Mouse (Mus musculus): ENCODE measurements around the gene Ell2. TPM values are rescaled to one million over a fixed set of nuclear protein-coding genes. Genes with fewer than 3 reads are reported as not detected.

The Ell2 gene
- polyA plus RNA-seq, 1 experiment: 5.1 TPM

DNA sequence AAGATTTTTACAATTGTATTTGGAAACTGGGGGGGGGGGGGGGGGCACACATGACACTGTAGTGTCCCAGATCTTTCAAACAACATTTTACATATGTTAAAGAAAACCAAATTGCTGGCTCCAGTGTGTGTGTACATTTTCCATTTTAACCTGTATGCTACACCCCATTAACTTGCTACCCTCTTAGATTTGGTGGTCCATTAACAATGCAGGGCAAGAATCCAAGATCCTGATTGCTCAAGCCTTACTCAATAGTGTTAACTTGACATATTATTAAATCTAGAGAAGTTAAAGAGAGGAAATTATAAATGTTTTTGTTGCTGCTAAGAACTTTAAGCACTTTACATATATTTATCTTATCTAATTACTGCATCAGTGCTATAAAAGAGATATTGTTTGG, 24.2 kb downstream of the Ell2 start:
- TF ChIP-seq REST (IDR thresholded peaks at IDR 0.05; ENCODE audit: insufficient read depth, insufficient read length) (no peak), CEBPB (IDR thresholded peaks at IDR 0.05; ENCODE audit: insufficient read depth, poor library complexity, severe bottlenecking) (no peak), POLR2A (IDR thresholded peaks at IDR 0.05; ENCODE audit: insufficient read length, low read depth) (no peak), E2F4 (IDR thresholded peaks at IDR 0.05; ENCODE audit: insufficient read depth) (no peak), MAX (IDR thresholded peaks at IDR 0.05; ENCODE audit: low read depth) (no peak), MYOD1 (IDR thresholded peaks at IDR 0.05; ENCODE audit: control insufficient read depth in 1 of 3, insufficient read length in 2 of 3, low read depth in 2 of 3) (no peak), TCF12 (IDR thresholded peaks at IDR 0.05; ENCODE audit: insufficient read depth, poor library complexity, severe bottlenecking) (no peak), TCF3 (IDR thresholded peaks at IDR 0.05; ENCODE audit: insufficient read length, low read depth) (no peak), USF1 (IDR thresholded peaks at IDR 0.05; ENCODE audit: low read depth) (no peak), POLR2AphosphoS2 (IDR thresholded peaks at IDR 0.05; ENCODE audit: insufficient read length, low read depth) (no peak), SRF (IDR thresholded peaks at IDR 0.05; ENCODE audit: control insufficient read depth, insufficient read length, low read depth) (no peak)
- H3K27me3 ChIP-seq (ENCODE audit: control insufficient read depth, insufficient read depth, insufficient read length): no peaks in the 10 kb centered on the region
- no peak overlapping the region for H3ac ChIP-seq (ENCODE audit: control insufficient read depth, insufficient read length)
- H3K4me3 ChIP-seq: no peak overlapping the region
- no peaks in the 10 kb centered on the region for H3K79me2 ChIP-seq (ENCODE audit: control insufficient read depth, insufficient read depth)
- no peaks in the 10 kb centered on the region for H3K36me3 ChIP-seq (ENCODE audit: control insufficient read depth, insufficient read depth)
- H3K4me2 ChIP-seq (ENCODE audit: low read depth): no peak overlapping the region

DNA sequence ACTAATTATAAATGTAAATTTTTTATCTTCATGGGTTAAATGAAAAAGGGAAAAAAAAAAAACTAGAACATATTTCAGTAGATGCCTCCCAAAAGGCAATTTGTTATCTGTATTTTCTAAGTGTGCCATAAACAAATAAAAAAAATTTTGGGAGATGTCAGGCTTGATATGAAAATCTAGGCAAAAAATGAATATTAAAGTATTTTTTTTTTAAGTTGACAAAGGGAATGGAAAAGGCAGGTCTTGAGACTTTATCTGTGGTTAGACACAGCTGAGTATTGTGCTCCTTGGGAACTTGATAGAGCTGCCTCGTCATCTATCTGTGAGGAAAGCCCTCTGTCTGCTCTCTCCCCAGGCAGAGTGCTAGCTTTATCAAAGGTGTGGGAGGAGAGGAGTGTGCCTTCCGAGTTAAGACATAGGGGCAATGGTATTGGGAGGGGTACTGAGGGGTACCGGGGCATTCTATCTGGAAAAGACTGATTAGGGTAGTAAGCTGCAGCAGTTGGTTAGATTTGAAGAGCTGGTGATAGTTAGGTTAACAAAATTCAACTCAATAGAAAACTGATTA, 27.1 kb downstream of the Ell2 start:
- Histone ChIP-seq H3ac (ENCODE audit: control insufficient read depth, insufficient read length) (no peak overlapping the region), H3K4me2 (ENCODE audit: low read depth) (no peak overlapping the region), H3K79me2 (ENCODE audit: control insufficient read depth, insufficient read depth) (peaks cover 9% of the 10 kb centered on the region), H3K4me3 (no peak overlapping the region), H3K27me3 (ENCODE audit: control insufficient read depth, insufficient read depth, insufficient read length) (no peaks in the 10 kb centered on the region), H3K36me3 (ENCODE audit: control insufficient read depth, insufficient read depth) (no peaks in the 10 kb centered on the region)
- TF ChIP-seq SRF (IDR thresholded peaks at IDR 0.05; ENCODE audit: control insufficient read depth, insufficient read length, low read depth): no peak
- no peak for TF ChIP-seq USF1 (IDR thresholded peaks at IDR 0.05; ENCODE audit: low read depth)

DNA sequence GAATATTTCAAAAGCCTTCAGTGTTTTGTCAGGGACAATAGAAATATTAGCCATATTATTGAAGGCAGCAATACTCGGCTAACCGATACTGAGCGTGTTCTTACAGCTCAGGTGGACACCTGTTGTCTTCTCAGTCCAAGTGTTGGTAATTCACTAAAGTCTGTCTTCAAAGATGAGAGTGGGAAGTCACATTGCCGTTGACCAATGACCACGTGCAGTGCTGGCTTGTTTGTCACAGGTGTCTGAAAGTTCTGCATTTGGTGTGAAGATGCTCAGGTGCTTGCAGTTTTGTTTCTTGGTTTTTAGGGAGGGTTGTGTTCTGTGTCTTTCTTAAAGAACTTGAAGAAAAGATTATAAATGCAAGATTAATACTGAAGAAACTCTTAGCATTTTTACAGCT, 27.7 kb downstream of the Ell2 start:
- Histone ChIP-seq H3K36me3 (ENCODE audit: control insufficient read depth, insufficient read depth) (no peaks in the 10 kb centered on the region), H3K79me2 (ENCODE audit: control insufficient read depth, insufficient read depth) (peaks cover 12% of the 10 kb centered on the region), H3K4me3 (no peak overlapping the region), H3ac (ENCODE audit: control insufficient read depth, insufficient read length) (no peak overlapping the region), H3K27me3 (ENCODE audit: control insufficient read depth, insufficient read depth, insufficient read length) (no peaks in the 10 kb centered on the region), H3K4me2 (ENCODE audit: low read depth) (no peak overlapping the region)
- TF ChIP-seq MAX (IDR thresholded peaks at IDR 0.05; ENCODE audit: low read depth) (no peak), CEBPB (IDR thresholded peaks at IDR 0.05; ENCODE audit: insufficient read depth, poor library complexity, severe bottlenecking) (no peak), POLR2A (IDR thresholded peaks at IDR 0.05; ENCODE audit: insufficient read length, low read depth) (no peak), REST (IDR thresholded peaks at IDR 0.05; ENCODE audit: insufficient read depth, insufficient read length) (no peak)

DNA sequence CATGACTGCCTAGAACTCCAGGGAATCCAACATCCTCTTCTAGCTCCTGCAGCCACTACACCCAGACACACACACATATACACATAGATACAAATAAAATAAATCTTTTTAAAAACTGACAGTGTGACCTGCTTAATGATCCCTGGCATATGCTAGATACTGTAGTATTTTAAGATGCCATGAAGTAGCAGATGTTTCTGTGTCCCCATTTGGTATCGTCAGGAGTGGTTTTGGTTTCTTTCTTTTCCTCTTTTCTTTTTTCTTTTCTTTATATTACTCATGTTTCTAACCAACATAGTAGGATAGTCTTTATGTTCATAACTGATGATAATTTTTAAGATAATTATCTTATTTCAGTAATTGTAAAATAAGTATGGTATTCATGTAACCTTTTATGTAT, 29.0 kb downstream of the Ell2 start:
- H3K4me3 ChIP-seq: no peak overlapping the region
- H3K27me3 ChIP-seq (ENCODE audit: control insufficient read depth, insufficient read depth, insufficient read length): no peaks in the 10 kb centered on the region
- H3K4me2 ChIP-seq (ENCODE audit: low read depth): no peak overlapping the region
- no peak overlapping the region for H3ac ChIP-seq (ENCODE audit: control insufficient read depth, insufficient read length)
- no peaks in the 10 kb centered on the region for H3K36me3 ChIP-seq (ENCODE audit: control insufficient read depth, insufficient read depth)
- H3K79me2 ChIP-seq (ENCODE audit: control insufficient read depth, insufficient read depth): peaks cover 12% of the 10 kb centered on the region
- no peak for TF ChIP-seq POLR2AphosphoS2 (IDR thresholded peaks at IDR 0.05; ENCODE audit: insufficient read length, low read depth)
- no peak for TF ChIP-seq TCF3 (IDR thresholded peaks at IDR 0.05; ENCODE audit: insufficient read length, low read depth)
- TF ChIP-seq E2F4 (IDR thresholded peaks at IDR 0.05; ENCODE audit: insufficient read depth): no peak
- TF ChIP-seq TCF12 (IDR thresholded peaks at IDR 0.05; ENCODE audit: insufficient read depth, poor library complexity, severe bottlenecking): no peak
- TF ChIP-seq CEBPB (IDR thresholded peaks at IDR 0.05; ENCODE audit: insufficient read depth, poor library complexity, severe bottlenecking): no peak
- no peak for TF ChIP-seq SRF (IDR thresholded peaks at IDR 0.05; ENCODE audit: control insufficient read depth, insufficient read length, low read depth)
- no peak for TF ChIP-seq MYOD1 (IDR thresholded peaks at IDR 0.05; ENCODE audit: control insufficient read depth in 1 of 3, insufficient read length in 2 of 3, low read depth in 2 of 3)
- no peak for TF ChIP-seq REST (IDR thresholded peaks at IDR 0.05; ENCODE audit: insufficient read depth, insufficient read length)
- no peak for TF ChIP-seq USF1 (IDR thresholded peaks at IDR 0.05; ENCODE audit: low read depth)
- TF ChIP-seq MAX (IDR thresholded peaks at IDR 0.05; ENCODE audit: low read depth): no peak
- no peak for TF ChIP-seq MYOG (IDR thresholded peaks at IDR 0.05; ENCODE audit: control insufficient read depth in 1 of 3, insufficient read depth in 1 of 3, insufficient read length in 2 of 3, low read depth in 2 of 3)
- no peak for TF ChIP-seq POLR2A (IDR thresholded peaks at IDR 0.05; ENCODE audit: insufficient read length, low read depth)

DNA sequence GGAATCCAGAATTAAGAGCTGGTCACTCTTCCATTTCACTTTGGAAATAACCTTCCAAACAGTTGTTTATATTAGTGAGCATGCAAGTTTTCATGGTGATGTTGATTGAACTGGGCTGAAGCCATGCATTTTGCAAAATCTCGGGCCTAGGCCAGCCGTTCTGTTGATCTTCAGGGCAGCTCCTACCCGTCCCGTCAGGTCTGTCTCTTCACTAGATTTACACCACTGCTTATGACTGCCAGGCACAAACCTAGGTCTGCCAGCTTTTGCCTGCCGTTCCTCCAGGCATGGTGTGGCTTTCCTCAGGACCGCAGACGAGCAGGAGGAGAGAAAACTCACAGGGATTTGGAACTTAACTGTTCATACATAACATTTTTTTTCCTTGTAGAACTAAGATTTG, 31.4 kb downstream of the Ell2 start:
- Histone ChIP-seq H3K27me3 (ENCODE audit: control insufficient read depth, insufficient read depth, insufficient read length) (no peaks in the 10 kb centered on the region), H3K4me2 (ENCODE audit: low read depth) (no peak overlapping the region), H3K4me3 (no peak overlapping the region), H3K36me3 (ENCODE audit: control insufficient read depth, insufficient read depth) (no peaks in the 10 kb centered on the region), H3ac (ENCODE audit: control insufficient read depth, insufficient read length) (no peak overlapping the region), H3K79me2 (ENCODE audit: control insufficient read depth, insufficient read depth) (peaks cover 12% of the 10 kb centered on the region)
- TF ChIP-seq TCF3 (IDR thresholded peaks at IDR 0.05; ENCODE audit: insufficient read length, low read depth) (no peak), CEBPB (IDR thresholded peaks at IDR 0.05; ENCODE audit: insufficient read depth, poor library complexity, severe bottlenecking) (no peak), TCF12 (IDR thresholded peaks at IDR 0.05; ENCODE audit: insufficient read depth, poor library complexity, severe bottlenecking) (no peak), MYOD1 (IDR thresholded peaks at IDR 0.05; ENCODE audit: control insufficient read depth in 1 of 3, insufficient read length in 2 of 3, low read depth in 2 of 3) (no peak), MAX (IDR thresholded peaks at IDR 0.05; ENCODE audit: low read depth) (no peak), REST (IDR thresholded peaks at IDR 0.05; ENCODE audit: insufficient read depth, insufficient read length) (no peak), USF1 (IDR thresholded peaks at IDR 0.05; ENCODE audit: low read depth) (no peak), POLR2AphosphoS2 (IDR thresholded peaks at IDR 0.05; ENCODE audit: insufficient read length, low read depth) (no peak), MYOG (IDR thresholded peaks at IDR 0.05; ENCODE audit: control insufficient read depth in 1 of 3, insufficient read depth in 1 of 3, insufficient read length in 2 of 3, low read depth in 2 of 3) (no peak), E2F4 (IDR thresholded peaks at IDR 0.05; ENCODE audit: insufficient read depth) (no peak), POLR2A (IDR thresholded peaks at IDR 0.05; ENCODE audit: insufficient read length, low read depth) (no peak), SRF (IDR thresholded peaks at IDR 0.05; ENCODE audit: control insufficient read depth, insufficient read length, low read depth) (no peak)
